Mouse (Mus musculus): ENCODE results near the gene Poc1b. TPM values are rescaled to one million over a fixed set of nuclear protein-coding genes. Genes with fewer than 3 reads are reported as not detected.
"Not testable (repeated sequence)": the region's sequence is repeated elsewhere in the genome, so short reads cannot be mapped to it uniquely, and the experiment has no call there.

Poc1b gene
- polyA plus RNA-seq, 1 experiment from 2014 or later, result 20.2 TPM

DNA sequence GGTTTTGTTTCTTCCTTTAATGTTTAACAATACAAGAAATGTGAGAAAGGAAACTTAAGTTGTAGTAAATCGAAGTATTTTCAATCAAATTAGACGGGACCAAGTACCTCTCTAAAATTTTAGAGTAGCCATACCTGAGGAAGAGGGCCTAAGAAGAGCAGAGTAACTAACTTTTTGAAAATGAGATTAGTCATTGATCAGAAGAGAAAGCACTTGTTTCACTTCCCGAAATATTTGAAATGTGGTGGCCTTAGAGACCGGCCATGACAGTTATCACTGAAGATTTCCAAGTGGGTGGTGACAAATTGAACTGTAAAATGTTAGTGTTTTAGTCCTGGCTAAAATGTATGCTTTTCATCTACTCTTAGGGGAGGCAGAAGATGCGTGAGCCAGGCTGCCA lies 96.3 kb downstream of the Poc1b start:
- peak overlapping the region; percentile 22; the same call in 1 of the 2 replicates for H3K4me3 ChIP-seq
- H3K9me3 ChIP-seq (replicated peaks), result no peaks in the 10 kb centered on the region
- H3K27ac ChIP-seq, result peak overlapping the region; percentile 55
- no peaks in the 10 kb centered on the region for H3K36me3 ChIP-seq
- H3K4me1 ChIP-seq, result peaks cover 18% of the 10 kb centered on the region
- WGBS, result 50% methylated on average over 5 of the region's 5 CpGs
- peak overlapping the region; percentile 58 for H3K4me2 ChIP-seq (replicated peaks)
- no peak; the same call in 1 of the 2 replicates for ATAC-seq (ENCODE audit: low FRiP score)
- no peaks in the 10 kb centered on the region for H3K27me3 ChIP-seq
- H3K9ac ChIP-seq, result peak overlapping the region; percentile 46; the same call in 1 of the 2 replicates

DNA sequence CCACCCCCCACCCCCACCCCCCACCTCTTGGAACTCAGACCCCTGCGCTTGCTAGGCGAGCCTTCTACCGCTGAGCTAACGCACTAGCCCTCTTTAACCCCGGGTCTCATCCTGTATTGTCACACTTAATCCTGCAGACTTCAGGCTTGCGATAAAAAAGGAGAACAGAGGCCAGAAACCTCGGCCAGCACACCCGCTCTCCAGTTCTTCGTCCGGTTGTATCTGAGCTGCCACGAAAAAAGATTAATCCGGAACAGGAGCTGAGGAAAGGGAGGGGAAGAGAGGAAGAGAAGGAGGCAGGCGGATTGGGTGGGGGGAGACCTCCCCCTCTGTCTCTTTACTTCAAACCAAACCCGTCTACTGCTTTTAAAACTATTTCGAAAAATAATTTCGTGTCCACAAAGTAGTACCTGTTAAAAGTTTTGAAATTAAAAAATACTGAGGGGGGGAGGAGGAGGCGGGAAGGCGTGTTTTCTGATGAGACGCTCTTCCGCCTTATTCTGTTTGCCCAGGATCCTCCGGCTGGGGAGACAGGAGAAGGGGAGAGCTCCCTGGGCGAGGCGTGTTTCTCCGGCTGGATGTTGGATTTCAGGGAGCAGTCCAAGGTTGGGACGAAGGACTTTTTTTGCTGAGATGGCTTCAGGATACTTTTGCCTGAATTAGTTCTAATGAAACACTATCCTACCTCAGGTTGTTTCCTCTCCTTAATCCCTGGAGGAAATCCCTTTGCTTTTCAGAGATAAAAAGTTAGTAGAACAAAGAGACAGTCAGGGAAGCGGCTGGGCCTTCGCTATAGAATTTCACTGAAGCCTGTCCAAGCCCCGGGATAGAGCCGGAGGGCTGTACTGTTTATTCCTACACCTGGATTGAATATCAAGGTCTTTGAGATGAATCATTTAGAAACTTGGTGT lies 97.0 kb downstream of the Poc1b start:
- Histone ChIP-seq H3K9ac (peak overlapping the region; percentile 46), H3K27ac (peak overlapping the region; percentile 55), H3K9me3 (replicated peaks) (no peaks in the 10 kb centered on the region), H3K4me3 (peak overlapping the region; percentile 22), H3K4me2 (replicated peaks) (peak overlapping the region; percentile 58), H3K4me1 (peaks cover 18% of the 10 kb centered on the region), H3K27me3 (no peaks in the 10 kb centered on the region), H3K36me3 (no peaks in the 10 kb centered on the region)
- 1% methylated on average over 29 of the region's 29 CpGs for WGBS
- peak; percentile 59 for ATAC-seq (ENCODE audit: low FRiP score)

DNA sequence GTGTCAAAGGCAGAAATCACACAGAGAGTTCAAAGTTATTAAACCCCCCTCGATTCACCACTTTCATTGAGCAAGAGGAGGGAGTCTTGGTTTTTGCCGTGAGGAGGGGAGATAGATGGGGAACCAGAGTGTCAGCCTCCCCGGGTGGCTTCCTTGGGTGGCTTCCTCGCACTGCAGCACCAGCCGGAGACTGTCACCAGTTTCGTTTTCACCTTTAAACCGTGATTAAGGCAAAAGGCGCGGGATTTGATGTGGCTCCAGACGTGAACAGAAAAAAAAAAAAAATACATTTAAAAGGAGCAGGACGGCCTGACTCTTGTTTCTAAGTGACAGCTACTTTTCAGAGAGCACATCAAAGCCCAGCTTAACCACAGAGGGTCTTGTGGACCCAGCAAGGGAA lies 97.7 kb downstream of the Poc1b start:
- H3K27me3 ChIP-seq, result no peaks in the 10 kb centered on the region
- no peaks in the 10 kb centered on the region for H3K36me3 ChIP-seq
- no peaks in the 10 kb centered on the region for H3K9me3 ChIP-seq (replicated peaks)
- peaks cover 18% of the 10 kb centered on the region for H3K4me1 ChIP-seq
- H3K27ac ChIP-seq, result peak overlapping the region; percentile 30; the same call in 1 of the 2 replicates
- ATAC-seq (ENCODE audit: low FRiP score), result no peak; the same call in 1 of the 2 replicates
- WGBS, result 9% methylated on average over 11 of the region's 11 CpGs
- H3K4me2 ChIP-seq (replicated peaks), result peak overlapping the region; percentile 58
- H3K4me3 ChIP-seq, result peak overlapping the region; percentile 22
- 0 out of 2 replicates have a peak overlapping the region, but pooled peaks have one; percentile 46 for H3K9ac ChIP-seq

DNA sequence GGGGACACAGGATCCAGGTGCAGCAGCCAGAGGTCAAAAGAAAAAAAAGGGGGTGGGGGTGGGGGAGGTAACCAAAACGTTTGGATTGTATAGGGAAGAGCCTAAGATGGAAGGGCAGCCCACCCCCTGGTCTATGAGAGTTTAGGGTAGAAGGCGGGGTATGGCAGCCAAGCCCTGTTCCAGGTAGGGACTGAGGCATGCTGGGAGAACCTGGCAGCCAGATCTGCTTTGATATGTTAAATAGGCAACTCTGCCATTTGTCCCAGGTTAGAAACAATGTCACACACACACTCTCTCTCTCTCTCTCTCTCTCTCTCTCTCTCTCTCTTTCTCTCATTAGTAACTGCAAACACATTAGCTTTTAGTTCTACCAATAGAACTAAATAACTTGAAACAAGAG lies 100.3 kb downstream of the Poc1b start:
- no peak overlapping the region for H3K27ac ChIP-seq
- H3K27me3 ChIP-seq, result no peaks in the 10 kb centered on the region
- peaks cover 18% of the 10 kb centered on the region for H3K4me1 ChIP-seq
- H3K4me2 ChIP-seq (replicated peaks), result no peak overlapping the region
- no peak for ATAC-seq (ENCODE audit: low FRiP score)
- no peaks in the 10 kb centered on the region for H3K36me3 ChIP-seq
- no peak overlapping the region for H3K4me3 ChIP-seq
- no peak overlapping the region for H3K9ac ChIP-seq
- H3K9me3 ChIP-seq (replicated peaks), result no peaks in the 10 kb centered on the region
- WGBS, result 65% methylated on average over 2 of the region's 2 CpGs

DNA sequence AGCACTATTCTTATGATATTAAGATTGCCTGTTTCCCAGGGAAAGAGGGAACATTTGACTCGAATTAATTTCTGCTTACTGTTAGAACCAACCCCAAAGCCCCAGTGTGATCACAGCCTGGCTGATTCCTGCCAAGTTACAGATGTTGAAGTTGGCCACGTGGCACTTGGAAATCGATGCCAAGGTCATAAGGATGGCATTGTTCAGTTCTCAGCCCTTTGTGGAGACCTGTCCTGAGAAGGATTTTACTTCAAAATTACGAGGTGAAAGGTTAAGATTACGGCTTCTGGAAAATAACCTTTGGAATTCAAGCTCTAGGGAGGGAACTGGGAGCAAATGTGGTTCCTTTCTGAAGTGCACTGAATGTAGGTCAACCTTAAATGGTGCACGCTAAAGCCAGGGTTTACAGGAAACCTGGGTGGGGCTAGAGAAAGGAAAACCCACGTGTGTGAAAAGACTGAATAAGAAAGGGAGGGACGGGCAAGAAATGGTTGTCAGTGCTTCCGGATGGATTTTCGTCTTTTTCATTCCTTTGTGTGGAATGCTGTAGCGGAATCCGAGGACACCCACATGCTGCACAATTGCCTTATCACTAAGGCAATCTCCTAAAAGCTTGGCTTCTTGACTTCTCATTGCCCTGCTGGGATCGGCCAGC lies 102.4 kb downstream of the Poc1b start:
- WGBS, result 77% methylated on average over 13 of the region's 13 CpGs

DNA sequence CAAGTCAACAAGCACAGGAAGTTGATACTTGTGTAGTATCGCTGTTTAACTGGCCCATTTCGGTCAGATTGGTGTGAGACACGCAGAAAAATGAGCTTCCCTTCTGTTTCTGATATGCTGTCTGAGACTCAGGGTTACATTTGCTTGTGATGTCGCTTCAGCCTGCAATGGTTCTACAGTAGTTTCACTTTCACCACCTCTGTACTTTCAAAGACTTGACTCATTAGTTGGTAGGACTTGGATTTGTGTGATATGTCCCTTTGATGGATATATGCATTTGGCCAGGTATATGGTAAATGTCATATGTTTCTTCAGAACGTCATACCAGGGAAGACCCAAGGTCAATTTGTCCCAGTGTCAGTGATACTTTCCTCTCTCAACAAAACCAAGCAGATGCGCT lies 104.2 kb downstream of the Poc1b start:
- H3K27me3 ChIP-seq, result no peaks in the 10 kb centered on the region
- H3K9ac ChIP-seq, result no peak overlapping the region
- H3K4me2 ChIP-seq (replicated peaks), result no peak overlapping the region
- H3K9me3 ChIP-seq (replicated peaks), result no peaks in the 10 kb centered on the region
- ATAC-seq (ENCODE audit: low FRiP score), result no peak
- no peak overlapping the region for H3K27ac ChIP-seq
- H3K4me1 ChIP-seq, result no peaks in the 10 kb centered on the region
- WGBS, result 95% methylated on average over 6 of the region's 6 CpGs
- H3K36me3 ChIP-seq, result no peaks in the 10 kb centered on the region
- no peak overlapping the region for H3K4me3 ChIP-seq

More for the DNA sequence above, 102.4 kb downstream of the Poc1b start:
- Histone ChIP-seq H3K27ac (no peak overlapping the region), H3K4me1 (peaks cover 4% of the 10 kb centered on the region), H3K27me3 (no peaks in the 10 kb centered on the region), H3K9ac (no peak overlapping the region), H3K36me3 (no peaks in the 10 kb centered on the region), H3K4me3 (no peak overlapping the region), H3K9me3 (replicated peaks) (no peaks in the 10 kb centered on the region), H3K4me2 (replicated peaks) (no peak overlapping the region)
- ATAC-seq (ENCODE audit: low FRiP score), result no peak

DNA sequence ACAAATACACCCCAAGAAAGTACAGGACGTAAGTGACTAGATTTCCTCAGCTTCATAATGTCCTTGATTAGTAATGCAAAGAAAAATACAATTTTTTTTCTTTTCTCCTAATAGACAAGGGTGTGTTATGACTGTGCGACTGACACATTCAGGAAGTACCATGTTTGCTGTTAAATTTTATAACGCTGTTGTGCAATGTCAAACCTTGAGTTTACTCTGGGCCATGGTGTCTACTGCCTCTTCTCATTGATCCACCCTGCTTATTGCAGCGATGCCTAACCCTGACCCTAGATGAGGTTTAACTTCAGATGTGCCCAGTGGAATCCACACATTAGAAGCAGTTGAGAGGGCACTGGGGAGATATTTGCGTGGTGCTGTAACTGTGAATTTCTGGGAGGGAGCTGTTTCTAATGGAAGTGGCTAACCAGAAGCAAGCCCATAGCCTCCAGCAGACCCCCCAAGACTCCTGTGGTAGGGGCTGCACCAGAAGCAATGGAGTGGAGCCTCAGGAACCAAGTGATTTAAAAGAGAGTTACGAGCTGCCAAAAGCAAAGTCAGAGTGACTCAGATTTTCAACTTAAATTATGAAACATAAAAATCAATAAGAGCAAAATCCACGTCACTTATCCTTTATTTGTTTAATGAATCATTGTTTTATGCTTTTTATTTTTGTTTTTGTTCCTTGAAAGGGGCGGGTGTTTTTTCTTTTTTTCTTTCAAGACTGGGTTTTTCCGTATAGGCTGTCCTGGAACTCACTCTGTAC lies 104.8 kb downstream of the Poc1b start:
- H3K4me3 ChIP-seq, result no peak overlapping the region
- WGBS, result 91% methylated on average over 9 of the region's 9 CpGs
- H3K4me1 ChIP-seq, result no peaks in the 10 kb centered on the region
- no peak for ATAC-seq (ENCODE audit: low FRiP score)
- no peak overlapping the region for H3K27ac ChIP-seq
- no peak overlapping the region for H3K4me2 ChIP-seq (replicated peaks)
- no peak overlapping the region for H3K9ac ChIP-seq
- H3K36me3 ChIP-seq, result no peaks in the 10 kb centered on the region
- H3K27me3 ChIP-seq, result no peaks in the 10 kb centered on the region
- H3K9me3 ChIP-seq (replicated peaks), result no peaks in the 10 kb centered on the region

DNA sequence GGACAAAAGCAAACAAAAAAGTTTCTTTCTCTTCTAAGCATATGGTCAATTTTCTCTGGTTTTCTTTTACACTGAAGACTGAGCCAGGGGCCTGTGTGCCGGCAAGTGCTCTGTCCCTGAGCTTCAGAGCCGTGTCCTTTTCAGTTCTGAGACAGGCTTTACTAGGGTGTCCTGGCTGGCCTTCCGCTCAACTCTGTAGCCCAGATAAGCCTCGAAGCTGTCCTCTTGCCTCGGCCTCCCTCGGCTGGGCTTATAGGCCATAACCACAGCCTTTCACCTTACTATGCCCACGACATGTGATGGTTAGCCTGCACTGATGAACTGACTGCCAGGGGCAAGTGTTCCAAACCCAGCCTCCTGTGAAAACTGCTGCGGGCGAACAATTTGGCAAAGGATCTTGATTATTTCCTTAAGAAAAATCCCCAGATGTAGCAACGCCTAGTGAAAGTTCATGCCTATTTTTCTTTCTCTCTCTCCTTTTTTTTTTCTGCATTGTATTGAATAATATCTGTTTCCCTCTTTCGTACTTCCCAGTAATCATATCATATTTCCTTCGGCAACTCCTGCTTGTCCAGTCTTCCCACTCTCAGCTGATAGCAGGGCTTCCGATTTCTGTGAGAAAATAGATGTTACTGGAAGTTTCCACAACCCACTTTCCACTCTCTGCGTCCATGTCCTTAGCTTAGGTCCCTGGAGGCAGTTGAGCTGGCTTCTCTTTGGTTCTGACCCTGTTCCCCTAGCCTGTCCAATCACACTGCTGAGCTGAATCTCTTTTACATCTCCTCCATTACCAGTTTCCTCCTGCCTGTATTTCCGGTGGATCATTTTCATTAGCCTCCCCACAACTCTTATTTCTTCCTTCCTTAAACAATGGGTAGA lies 107.8 kb downstream of the Poc1b start:
- Histone ChIP-seq H3K27ac (no peak overlapping the region), H3K4me3 (no peak overlapping the region), H3K27me3 (no peaks in the 10 kb centered on the region), H3K9ac (no peak overlapping the region), H3K4me2 (replicated peaks) (no peak overlapping the region), H3K36me3 (no peaks in the 10 kb centered on the region), H3K4me1 (no peaks in the 10 kb centered on the region), H3K9me3 (replicated peaks) (no peaks in the 10 kb centered on the region)
- no peak for ATAC-seq (ENCODE audit: low FRiP score)
- 86% methylated on average over 15 of the region's 15 CpGs for WGBS

DNA sequence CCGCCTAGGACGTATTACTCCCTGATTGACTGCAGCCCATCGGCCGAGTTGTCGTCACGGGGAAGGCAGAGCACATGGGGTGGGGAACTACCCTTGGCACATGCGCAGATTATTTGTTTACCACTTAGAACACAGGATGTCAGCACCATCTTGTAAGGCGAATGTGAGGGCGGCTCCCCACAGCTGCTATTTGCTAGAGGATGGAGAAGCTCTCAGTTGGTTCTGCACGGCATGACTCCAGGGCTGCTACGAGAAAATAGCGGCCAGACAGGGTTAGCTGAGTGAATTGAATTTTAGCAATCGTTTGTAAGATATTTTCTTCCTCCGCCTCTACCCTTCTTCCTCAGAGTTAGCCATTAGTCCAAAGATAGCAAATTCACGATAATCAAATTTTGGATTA lies 109.7 kb downstream of the Poc1b start:
- not testable (repeated sequence) for H3K4me1 ChIP-seq; H3K9me3 ChIP-seq (replicated peaks); H3K36me3 ChIP-seq; H3K27ac ChIP-seq; ATAC-seq (ENCODE audit: low FRiP score); H3K27me3 ChIP-seq; H3K9ac ChIP-seq; H3K4me3 ChIP-seq; H3K4me2 ChIP-seq (replicated peaks)
- WGBS, result 87% methylated on average over 15 of the region's 15 CpGs

DNA sequence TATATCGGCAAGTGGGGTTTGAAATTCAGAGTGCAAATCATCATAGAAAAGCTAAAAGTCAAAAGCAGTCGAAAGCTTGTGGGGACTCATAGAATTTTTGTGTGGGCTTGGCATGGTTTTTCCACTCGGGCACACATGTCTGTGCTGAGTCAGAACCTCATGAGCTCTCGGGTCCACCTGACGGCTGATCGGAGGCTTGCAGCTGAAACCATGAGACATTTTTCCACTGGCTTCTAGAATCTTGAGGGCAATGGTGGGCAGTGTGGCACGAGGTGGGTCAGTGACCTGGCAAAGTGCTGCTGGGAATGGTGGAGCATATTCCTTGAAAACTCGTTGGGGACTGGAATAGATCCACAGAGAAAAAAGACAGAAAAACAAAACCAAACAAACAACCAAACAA lies 114.7 kb downstream of the Poc1b start:
- Histone ChIP-seq H3K27me3 (no peaks in the 10 kb centered on the region), H3K4me1 (no peaks in the 10 kb centered on the region), H3K9ac (no peak overlapping the region), H3K4me3 (no peak overlapping the region), H3K36me3 (no peaks in the 10 kb centered on the region), H3K9me3 (replicated peaks) (no peaks in the 10 kb centered on the region), H3K4me2 (replicated peaks) (no peak overlapping the region), H3K27ac (no peak overlapping the region)
- no peak for ATAC-seq (ENCODE audit: low FRiP score)
- WGBS, result 90% methylated on average over 8 of the region's 8 CpGs

DNA sequence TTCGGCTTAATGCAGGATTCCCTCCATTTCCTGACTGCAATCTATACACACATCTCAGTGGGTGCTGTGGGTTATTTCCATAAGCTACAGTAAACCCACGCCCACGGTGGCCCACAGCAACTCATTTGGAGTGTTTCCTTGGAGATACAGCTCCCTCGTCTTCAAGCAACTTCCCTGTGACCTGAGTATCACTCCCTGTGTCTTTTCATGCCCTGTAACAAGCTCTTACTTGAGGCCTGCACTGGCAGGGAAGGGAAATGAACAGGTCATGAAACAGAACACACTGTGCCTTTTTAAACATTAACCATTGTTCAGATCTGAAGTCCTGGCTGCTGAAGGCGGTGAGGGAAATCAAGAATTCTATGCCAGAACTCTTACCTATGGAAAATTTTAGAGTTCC lies 115.9 kb downstream of the Poc1b start:
- no peak overlapping the region for H3K27ac ChIP-seq
- no peaks in the 10 kb centered on the region for H3K9me3 ChIP-seq (replicated peaks)
- ATAC-seq (ENCODE audit: low FRiP score), result no peak
- H3K4me3 ChIP-seq, result no peak overlapping the region
- H3K9ac ChIP-seq, result no peak overlapping the region
- 71% methylated on average over 5 of the region's 5 CpGs for WGBS
- no peaks in the 10 kb centered on the region for H3K27me3 ChIP-seq
- H3K4me1 ChIP-seq, result peaks cover 1% of the 10 kb centered on the region; the same call in 1 of the 2 replicates
- no peak overlapping the region for H3K4me2 ChIP-seq (replicated peaks)
- H3K36me3 ChIP-seq, result no peaks in the 10 kb centered on the region
